Mouse (Mus musculus) liver, embryonic 13.5 days (tissue): ENCODE measurements around the gene Gm20517. TPM values are rescaled to one million over a fixed set of nuclear protein-coding genes. Genes with fewer than 3 reads are reported as not detected.

Experiments used
- ATAC-seq: fragments of 200-750 bp; cut with Nextera tagmentation; 2 replicates; pipeline ENCODE4 v1.8.0; 2017; ENCODE audit warnings: low read depth, mild to moderate bottlenecking, moderate number of reproducible peaks, moderate library complexity
- DNase-seq: peaks from one replicate; pipeline ENCODE4 v3.0.0; 2022
- H3K27ac ChIP-seq: fragments of 300-500 bp; sonication (generic); 2 replicates; pipeline ENCODE4 v1.5.1; 2015; ENCODE audit warnings: moderate library complexity, mild to moderate bottlenecking, inconsistent platforms
- H3K27me3 ChIP-seq: fragments of 300-500 bp; sonication (generic); 2 replicates; pipeline ENCODE4 v1.6.1; 2015; ENCODE audit warnings: mild to moderate bottlenecking, inconsistent platforms
- H3K36me3 ChIP-seq: fragments of 300-500 bp; sonication (generic); 2 replicates; pipeline ENCODE4 v1.6.1; 2015; ENCODE audit warnings: mild to moderate bottlenecking, inconsistent platforms
- H3K4me1 ChIP-seq: fragments of 300-500 bp; sonication (generic); replicated peaks from 2 replicates; pipeline ENCODE4 v1.6.1; 2015; ENCODE audit warnings: inconsistent platforms
- H3K4me2 ChIP-seq: fragments of 300-500 bp; sonication (generic); 2 replicates; pipeline ENCODE4 v1.6.1; 2015; ENCODE audit warnings: inconsistent platforms, mild to moderate bottlenecking, moderate library complexity
- H3K4me3 ChIP-seq: fragments of 300-500 bp; sonication (generic); replicated peaks from 2 replicates; pipeline ENCODE4 v1.5.1; 2015; ENCODE audit warnings: mild to moderate bottlenecking, inconsistent platforms
- H3K9ac ChIP-seq: fragments of 300-500 bp; sonication (generic); 2 replicates; pipeline ENCODE4 v1.6.1; 2015; ENCODE audit warnings: mild to moderate bottlenecking, inconsistent platforms
- H3K9me3 ChIP-seq: fragments of 300-500 bp; sonication (generic); replicated peaks from 2 replicates; pipeline ENCODE4 v1.6.1; 2016; ENCODE audit warnings: inconsistent platforms
- WGBS: fragments of 180-500 bp; shearing (Covaris S2); methylation state at CpG from one replicate; pipeline ENCODE4 v1.1.7; 2015; ENCODE audit not compliant: insufficient replicate concordance; 5-methylcytosine and 5-hydroxymethylcytosine counted together
- polyA plus RNA-seq: library from polyadenylated mRNA; unstranded; fragments of >200 nt; fragmentation: Nextera tagmentation; extraction: Ambion mirVana; gene quantifications from 2 replicates; pipeline ENCODE4 v1.2.1, GENCODE M21; 2015

Gm20517 gene
- polyA plus RNA-seq, 1 experiment from 2014 or later, result 1.8 TPM

- ATAC-seq (peak; percentile 96), DNase-seq (peak; percentile 73)
- Histone ChIP-seq H3K4me2 (peak overlapping the region; percentile 37), H3K4me1 (peaks cover 33% of the 10 kb centered on the region), H3K9ac (peak overlapping the region; percentile 10; the same call in 1 of the 2 replicates), H3K36me3 (no peaks in the 10 kb centered on the region), H3K9me3 (no peaks in the 10 kb centered on the region), H3K27me3 (no peaks in the 10 kb centered on the region), H3K4me3 (no peak overlapping the region), H3K27ac (peak overlapping the region; percentile 77)
- 41% methylated on average over 6 of the region's 6 CpGs for WGBS
These were observed 32.7 kb upstream of the Gm20517 start for GRCm38 (mm10) chr17:47578655-47579054.

- ATAC-seq, result no peak
- DNase-seq, result no peak
- no peaks in the 10 kb centered on the region for H3K36me3 ChIP-seq
- H3K27ac ChIP-seq, result no peak overlapping the region
- H3K9me3 ChIP-seq, result no peaks in the 10 kb centered on the region
- no peak overlapping the region for H3K4me3 ChIP-seq
- H3K4me2 ChIP-seq, result no peak overlapping the region
- H3K27me3 ChIP-seq, result no peaks in the 10 kb centered on the region
- no peak overlapping the region for H3K9ac ChIP-seq
- WGBS, result 78% methylated on average over 4 of the region's 4 CpGs
- peaks cover 34% of the 10 kb centered on the region for H3K4me1 ChIP-seq
These were observed 30.4 kb upstream of the Gm20517 start for GRCm38 (mm10) chr17:47580962-47581361.

- 79% methylated on average over 8 of the region's 8 CpGs for WGBS
- Histone ChIP-seq H3K36me3 (no peaks in the 10 kb centered on the region), H3K27ac (no peak overlapping the region), H3K4me1 (peaks cover 49% of the 10 kb centered on the region), H3K9me3 (no peaks in the 10 kb centered on the region), H3K4me3 (no peak overlapping the region), H3K27me3 (no peaks in the 10 kb centered on the region), H3K4me2 (no peak overlapping the region), H3K9ac (no peak overlapping the region)
- DNase-seq, result no peak
- no peak for ATAC-seq
These were observed 22.9 kb upstream of the Gm20517 start for GRCm38 (mm10) chr17:47588517-47588916.

GRCm38 (mm10) chr17:47591073-47591472 is 20.3 kb upstream of the Gm20517 start:
- peaks cover 49% of the 10 kb centered on the region for H3K4me1 ChIP-seq
- 14% methylated on average over 3 of the region's 3 CpGs for WGBS
- H3K4me2 ChIP-seq, result no peak overlapping the region
- no peaks in the 10 kb centered on the region for H3K27me3 ChIP-seq
- H3K4me3 ChIP-seq, result no peak overlapping the region
- no peaks in the 10 kb centered on the region for H3K9me3 ChIP-seq
- no peak overlapping the region for H3K9ac ChIP-seq
- DNase-seq (no peak), ATAC-seq (no peak)
- H3K36me3 ChIP-seq, result peaks cover 8% of the 10 kb centered on the region
- peak overlapping the region; percentile 45 for H3K27ac ChIP-seq

GRCm38 (mm10) chr17:47593215-47593853 is 18.1 kb upstream of the Gm20517 start:
- DNase-seq (peak; percentile 93), ATAC-seq (peak; percentile 71)
- under 1% methylated on average over 57 of the region's 63 CpGs for WGBS
- H3K4me2 ChIP-seq, result peak overlapping the region; percentile 97
- H3K27me3 ChIP-seq, result no peaks in the 10 kb centered on the region
- H3K9ac ChIP-seq, result peak overlapping the region; percentile 89
- H3K4me1 ChIP-seq, result peaks cover 71% of the 10 kb centered on the region
- H3K9me3 ChIP-seq, result no peaks in the 10 kb centered on the region
- peak overlapping the region; percentile 72 for H3K4me3 ChIP-seq
- H3K27ac ChIP-seq, result peak overlapping the region; percentile 100
- peaks cover 30% of the 10 kb centered on the region for H3K36me3 ChIP-seq

- peak overlapping the region; percentile 72 for H3K4me3 ChIP-seq
- peak overlapping the region; percentile 89 for H3K9ac ChIP-seq
- peaks cover 35% of the 10 kb centered on the region for H3K36me3 ChIP-seq
- peak overlapping the region; percentile 100 for H3K27ac ChIP-seq
- no peaks in the 10 kb centered on the region for H3K27me3 ChIP-seq
- no peaks in the 10 kb centered on the region for H3K9me3 ChIP-seq
- DNase-seq (no peak), ATAC-seq (no peak)
- peak overlapping the region; percentile 97 for H3K4me2 ChIP-seq
- H3K4me1 ChIP-seq, result peaks cover 76% of the 10 kb centered on the region
- WGBS, result under 1% methylated on average over 13 of the region's 13 CpGs
These were observed 17.6 kb upstream of the Gm20517 start for GRCm38 (mm10) chr17:47593854-47594182.

GRCm38 (mm10) chr17:47594183-47594968 is 17.0 kb upstream of the Gm20517 start:
- peaks cover 78% of the 10 kb centered on the region for H3K4me1 ChIP-seq
- peak overlapping the region; percentile 72 for H3K4me3 ChIP-seq
- WGBS, result under 1% methylated on average over 43 of the region's 43 CpGs
- H3K9me3 ChIP-seq, result no peaks in the 10 kb centered on the region
- peak overlapping the region; percentile 89 for H3K9ac ChIP-seq
- peaks cover 40% of the 10 kb centered on the region for H3K36me3 ChIP-seq
- 0 out of 2 replicates have a peak, but pooled peaks have one; percentile 2 for ATAC-seq
- peak overlapping the region; percentile 97 for H3K4me2 ChIP-seq
- DNase-seq, result peak; percentile 63
- no peaks in the 10 kb centered on the region for H3K27me3 ChIP-seq
- peak overlapping the region; percentile 100 for H3K27ac ChIP-seq

GRCm38 (mm10) chr17:47594969-47595247 is 16.5 kb upstream of the Gm20517 start:
- no peaks in the 10 kb centered on the region for H3K27me3 ChIP-seq
- peaks cover 46% of the 10 kb centered on the region for H3K36me3 ChIP-seq
- H3K9me3 ChIP-seq, result no peaks in the 10 kb centered on the region
- H3K9ac ChIP-seq, result peak overlapping the region; percentile 89
- WGBS, result under 1% methylated on average over 9 of the region's 9 CpGs
- no peak for ATAC-seq
- peaks cover 80% of the 10 kb centered on the region for H3K4me1 ChIP-seq
- peak overlapping the region; percentile 72 for H3K4me3 ChIP-seq
- DNase-seq, result no peak
- H3K4me2 ChIP-seq, result peak overlapping the region; percentile 97
- peak overlapping the region; percentile 100 for H3K27ac ChIP-seq

GRCm38 (mm10) chr17:47595248-47596161 is 15.9 kb upstream of the Gm20517 start:
- ATAC-seq, result peak; percentile 78
- Histone ChIP-seq H3K4me3 (peak overlapping the region; percentile 72), H3K27me3 (no peaks in the 10 kb centered on the region), H3K27ac (peak overlapping the region; percentile 100), H3K36me3 (peaks cover 52% of the 10 kb centered on the region), H3K9me3 (no peaks in the 10 kb centered on the region), H3K9ac (peak overlapping the region; percentile 89), H3K4me1 (peaks cover 83% of the 10 kb centered on the region), H3K4me2 (peak overlapping the region; percentile 97)
- WGBS, result under 1% methylated on average over 21 of the region's 21 CpGs
- peak; percentile 90 for DNase-seq

- H3K9ac ChIP-seq, result peak overlapping the region; percentile 89
- H3K27ac ChIP-seq, result peak overlapping the region; percentile 100
- peak overlapping the region; percentile 72 for H3K4me3 ChIP-seq
- DNase-seq (no peak), ATAC-seq (no peak)
- peak overlapping the region; percentile 97 for H3K4me2 ChIP-seq
- H3K27me3 ChIP-seq, result no peaks in the 10 kb centered on the region
- H3K4me1 ChIP-seq, result peaks cover 83% of the 10 kb centered on the region
- no peaks in the 10 kb centered on the region for H3K9me3 ChIP-seq
- WGBS, result 31% methylated on average over 6 of the region's 6 CpGs
- peaks cover 60% of the 10 kb centered on the region for H3K36me3 ChIP-seq
These were observed 15.1 kb upstream of the Gm20517 start for GRCm38 (mm10) chr17:47596162-47596838.

GRCm38 (mm10) chr17:47596839-47597164 is 14.6 kb upstream of the Gm20517 start:
- ATAC-seq, result no peak
- Histone ChIP-seq H3K4me1 (peaks cover 83% of the 10 kb centered on the region), H3K36me3 (peaks cover 65% of the 10 kb centered on the region), H3K4me2 (peak overlapping the region; percentile 97), H3K27ac (peak overlapping the region; percentile 100), H3K9ac (peak overlapping the region; percentile 89), H3K9me3 (no peaks in the 10 kb centered on the region), H3K4me3 (peak overlapping the region; percentile 72), H3K27me3 (no peaks in the 10 kb centered on the region)
- WGBS, result 39% methylated on average over 5 of the region's 5 CpGs
- DNase-seq, result no peak
